Mouse (Mus musculus): ENCODE data around the gene Slc22a14.
"Not testable (repeated sequence)": the region's sequence is repeated elsewhere in the genome, so short reads cannot be mapped to it uniquely, and the experiment has no call there.

GRCm38 (mm10) chr9:119265373-119266120, 99.8 kb downstream of the Slc22a14 start:
- TF ChIP-seq MAX (IDR thresholded peaks at IDR 0.05; ENCODE audit: low read depth); POLR2A (IDR thresholded peaks at IDR 0.05; ENCODE audit: insufficient read length, low read depth); CEBPB (IDR thresholded peaks at IDR 0.05; ENCODE audit: insufficient read depth, poor library complexity, severe bottlenecking); USF1 (IDR thresholded peaks at IDR 0.05; ENCODE audit: low read depth); POLR2AphosphoS2 (IDR thresholded peaks at IDR 0.05; ENCODE audit: insufficient read length, low read depth); SRF (IDR thresholded peaks at IDR 0.05; ENCODE audit: control insufficient read depth, insufficient read length, low read depth): not testable (repeated sequence)

Data from myocyte (in vitro differentiated cells).